Mouse (Mus musculus): ENCODE data around the gene Mybpc2.

Gene Mybpc2

DNA sequence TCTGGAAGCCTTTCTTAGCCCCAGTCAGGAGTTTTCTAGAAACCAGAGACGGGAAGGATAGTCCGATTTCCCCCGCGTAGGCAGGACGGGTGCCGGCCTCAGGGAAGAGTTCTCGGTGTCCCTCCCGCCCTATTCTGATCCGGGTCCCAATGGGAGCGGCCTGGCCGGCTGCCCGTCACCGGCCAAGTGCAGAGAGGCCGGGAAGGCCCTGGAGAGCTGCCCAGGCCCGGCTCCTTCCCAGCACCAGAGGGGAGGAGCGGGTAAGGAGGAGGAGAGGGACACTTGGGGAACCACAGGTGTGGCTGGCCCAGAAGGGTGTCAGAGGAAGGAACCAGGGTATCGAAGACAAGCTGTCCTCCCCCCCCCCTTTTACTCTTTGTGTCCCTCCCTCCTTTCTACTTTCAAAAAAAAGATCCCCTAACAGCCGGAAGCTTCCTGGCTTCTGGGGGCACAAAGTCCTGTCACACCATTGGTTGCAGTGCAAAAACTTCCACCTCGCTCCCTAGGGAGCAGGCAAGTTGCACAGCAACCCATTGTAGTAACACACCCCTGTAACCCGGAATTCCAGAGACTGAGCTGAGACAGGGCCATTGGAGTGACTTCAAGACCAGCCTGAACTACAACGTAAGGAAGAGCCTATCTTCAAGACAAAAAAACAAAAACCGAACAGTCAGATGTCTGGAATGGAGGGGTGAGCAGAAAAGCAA lies 823 bp upstream of the Mybpc2 start:
- peak; percentile 29 for DNase-seq (ENCODE audit: extremely low spot score)

DNA sequence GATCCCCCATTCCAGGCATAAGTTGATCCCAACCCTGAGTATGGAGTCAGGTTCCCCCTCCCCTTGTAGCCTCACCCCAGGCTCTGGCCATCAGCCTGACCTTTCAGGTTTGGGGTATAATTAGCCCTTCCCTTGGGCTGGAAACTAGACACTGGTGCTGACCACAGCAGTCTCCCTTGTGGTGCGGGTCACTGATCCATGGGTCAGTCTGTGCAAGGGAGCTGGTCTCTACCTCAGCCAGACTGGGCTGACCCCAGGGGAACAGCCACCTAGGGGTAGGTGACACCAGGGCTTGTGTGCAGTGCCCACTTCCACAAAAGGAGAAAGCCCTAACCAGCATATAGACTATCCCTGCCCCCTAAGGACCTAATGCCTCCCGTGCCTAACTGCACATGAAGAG lies 1.4 kb downstream of the Mybpc2 start:
- no peak for DNase-seq (ENCODE audit: extremely low spot score)

DNA sequence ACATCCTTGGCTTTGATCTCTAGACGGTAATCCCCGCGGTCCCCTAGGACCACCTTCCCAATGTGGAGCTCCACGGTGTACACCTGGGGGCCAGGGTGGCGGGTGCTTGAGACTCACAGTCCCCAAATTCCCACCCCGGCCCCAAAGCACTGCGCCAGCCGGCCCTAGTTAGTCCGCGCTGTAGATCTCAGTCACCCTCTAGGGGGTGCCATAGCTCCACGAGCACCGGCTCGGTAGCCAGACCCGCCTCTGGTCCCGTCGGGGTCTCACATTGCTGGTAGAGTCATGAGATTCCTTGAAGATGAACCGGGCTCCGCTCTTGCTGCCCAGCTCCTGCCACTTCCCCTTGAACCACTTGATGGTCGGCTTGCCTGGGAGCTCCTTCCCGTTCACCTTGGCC lies 2.7 kb downstream of the Mybpc2 start:
- DNase-seq (ENCODE audit: extremely low spot score): peak; percentile 67

DNA sequence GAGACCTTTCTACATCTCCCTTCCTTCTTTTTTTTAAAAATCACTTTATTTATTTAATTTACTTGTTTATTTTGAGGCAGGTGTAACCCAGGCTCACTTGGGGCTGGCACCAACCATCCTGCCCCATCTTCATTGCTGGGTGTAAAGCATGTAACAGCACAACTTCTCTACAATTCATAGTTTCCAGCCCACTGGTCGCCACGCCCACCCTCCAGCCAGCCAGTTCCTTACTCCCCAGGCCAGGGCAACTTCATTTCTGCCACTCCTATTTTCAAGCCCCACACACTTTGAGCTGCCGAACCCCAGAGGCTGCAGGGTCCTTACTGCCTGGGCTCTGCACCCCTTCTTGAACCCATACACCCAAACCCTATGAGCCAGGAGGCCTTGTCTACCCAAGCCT lies 3.5 kb downstream of the Mybpc2 start:
- no peak for DNase-seq (ENCODE audit: extremely low spot score)

DNA sequence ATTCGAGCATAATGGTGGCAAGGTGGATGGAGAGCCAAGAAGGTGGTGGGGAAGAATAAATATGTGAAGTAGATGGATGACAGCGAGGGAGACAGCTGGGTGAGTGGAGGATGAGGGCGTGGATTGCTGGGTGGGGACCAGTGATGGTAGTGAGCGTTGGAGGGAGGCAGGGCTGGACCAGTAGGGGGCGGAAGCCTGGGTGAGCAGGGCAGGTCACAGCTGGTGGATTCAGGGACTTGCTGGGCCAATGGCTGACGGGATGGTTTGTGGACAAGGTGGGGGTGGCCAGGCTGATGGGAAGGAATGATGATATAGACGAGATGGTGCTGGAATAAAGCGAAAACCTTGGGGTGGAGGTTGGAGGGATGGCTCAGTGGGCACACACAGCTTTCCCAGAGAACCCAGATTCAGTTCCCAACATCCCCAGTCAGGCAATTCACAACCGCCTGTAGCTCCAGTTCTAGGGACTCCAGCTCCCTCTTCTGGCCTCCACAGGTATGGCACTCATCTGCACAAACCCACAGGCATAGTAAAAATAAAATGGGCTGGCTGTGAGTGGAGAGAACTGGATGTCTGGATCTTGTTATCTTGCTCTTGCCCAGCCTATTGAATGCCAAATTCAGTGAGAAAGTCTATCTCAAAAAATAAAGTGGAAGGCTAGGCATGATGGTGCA lies 5.1 kb downstream of the Mybpc2 start:
- DNase-seq (ENCODE audit: extremely low spot score): no peak

DNA sequence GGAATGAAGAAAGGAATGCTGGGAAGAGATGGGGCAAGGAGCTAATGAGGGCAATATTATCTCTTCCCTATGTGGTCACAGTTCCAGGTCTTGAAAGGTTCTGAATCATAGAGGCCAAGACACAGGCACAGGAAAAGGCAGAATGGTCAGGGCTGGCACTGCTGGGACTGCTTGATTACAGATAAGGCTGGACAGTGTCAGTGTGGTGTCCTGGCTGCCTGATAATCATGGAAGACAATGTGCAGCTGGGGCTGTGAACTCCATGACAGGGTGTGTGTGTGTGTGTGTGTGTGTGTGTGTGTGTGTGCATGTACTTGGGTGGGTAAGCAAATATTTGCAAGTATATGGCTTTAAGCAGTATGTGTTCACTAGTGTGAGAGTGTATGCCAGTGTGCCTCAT lies 17.0 kb downstream of the Mybpc2 start:
- no peak for DNase-seq (ENCODE audit: extremely low spot score)

DNA sequence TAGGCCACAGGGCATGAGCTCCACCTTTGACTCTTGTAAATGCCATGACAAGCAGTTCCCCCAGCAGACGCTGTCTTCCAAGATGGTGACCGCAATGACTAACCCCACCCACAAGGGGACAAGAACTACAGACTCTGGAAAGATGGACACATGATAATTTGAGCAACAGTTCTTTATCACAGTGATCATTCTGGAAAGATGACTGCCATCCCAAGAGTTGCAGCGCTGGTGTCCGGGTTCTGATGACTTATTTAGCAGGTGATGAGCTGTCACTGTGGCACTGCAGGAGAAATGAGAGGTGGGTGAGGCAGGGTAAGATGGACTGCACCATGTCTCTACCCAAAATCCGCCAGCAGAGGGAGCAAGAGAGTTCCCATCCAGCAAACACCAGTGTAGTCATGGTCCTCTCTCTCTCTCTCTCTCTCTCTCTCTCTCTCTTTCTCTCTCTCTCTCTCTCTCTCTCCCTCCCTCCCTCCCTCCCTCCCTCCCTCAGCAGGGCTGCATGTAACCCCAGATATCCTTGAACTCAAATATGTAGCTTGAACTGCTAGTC lies 22.8 kb downstream of the Mybpc2 start:
- peak; percentile 62 for DNase-seq (ENCODE audit: extremely low spot score)

DNA sequence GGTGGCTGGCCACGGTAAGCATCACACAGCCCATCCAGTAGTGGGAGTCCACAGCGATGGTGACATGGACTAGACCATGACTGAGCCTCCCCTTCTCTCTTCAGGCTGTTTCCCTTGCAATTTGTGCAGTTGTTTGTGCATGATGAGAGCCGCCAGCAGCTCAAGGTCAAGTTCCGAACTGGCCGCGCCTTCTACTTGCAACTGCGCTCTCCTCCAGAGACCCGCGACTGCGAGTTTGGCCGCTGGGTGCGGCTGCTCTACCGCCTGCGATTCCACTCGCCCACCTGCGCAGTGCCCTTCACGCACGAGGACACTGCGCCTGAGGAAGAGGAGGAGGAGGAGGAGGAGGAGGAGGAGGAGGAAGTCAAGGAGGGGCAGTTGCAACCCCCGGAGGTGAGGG lies 24.4 kb downstream of the Mybpc2 start:
- DNase-seq (ENCODE audit: extremely low spot score): no peak

DNA sequence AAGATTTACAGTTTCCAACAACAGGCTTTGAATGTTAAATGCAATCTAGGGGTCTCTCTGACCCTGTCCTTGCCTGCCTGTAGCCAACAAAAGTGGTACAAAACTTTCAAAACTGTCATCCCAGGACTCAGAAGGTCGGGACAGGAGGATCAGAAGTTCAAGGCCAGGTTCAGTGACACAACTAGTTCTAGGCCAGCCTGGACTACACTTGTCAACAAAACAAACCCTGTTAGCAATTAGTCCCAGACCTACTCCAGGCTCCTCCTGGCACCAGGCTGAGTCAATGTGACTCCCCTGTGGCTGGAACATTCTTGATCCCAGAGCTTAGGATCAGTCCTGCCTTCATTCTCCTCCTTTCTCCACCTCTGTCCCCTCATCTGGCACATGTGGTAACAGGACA lies 25.5 kb downstream of the Mybpc2 start:
- no peak for DNase-seq (ENCODE audit: extremely low spot score)

DNA sequence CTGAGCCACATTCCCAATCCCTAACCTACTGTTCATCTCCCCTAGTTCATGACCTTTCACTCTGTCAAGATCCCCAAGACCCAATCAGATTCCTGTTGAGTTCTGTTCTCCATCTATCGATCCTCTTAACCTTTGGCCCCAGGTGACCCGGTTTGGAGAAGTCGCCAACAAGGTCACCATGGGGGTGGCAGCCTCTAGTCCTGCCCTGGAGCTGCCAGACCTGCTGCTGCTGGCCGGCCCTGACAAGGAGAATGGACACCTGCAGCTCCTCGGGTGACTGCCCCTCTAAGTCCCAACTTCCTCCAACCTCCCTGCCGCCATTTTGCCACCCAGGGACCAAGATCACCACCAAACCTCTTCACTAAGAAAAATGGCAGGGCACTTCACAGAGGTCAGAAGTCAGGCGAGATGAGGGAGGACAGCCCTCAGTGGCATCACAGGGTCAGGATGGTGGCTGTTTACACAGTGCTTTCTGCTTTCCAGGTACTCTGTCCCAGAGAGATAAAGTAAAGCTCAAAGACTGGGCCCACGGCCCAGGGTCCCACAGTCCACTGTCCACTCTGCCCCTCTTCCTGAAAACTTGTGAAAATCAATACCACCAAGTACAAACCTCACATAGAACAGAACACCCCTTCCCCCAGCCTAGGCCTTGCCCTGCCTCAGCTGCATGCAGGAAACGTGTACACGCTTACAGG lies 26.9 kb downstream of the Mybpc2 start:
- DNase-seq (ENCODE audit: extremely low spot score): no peak

DNA sequence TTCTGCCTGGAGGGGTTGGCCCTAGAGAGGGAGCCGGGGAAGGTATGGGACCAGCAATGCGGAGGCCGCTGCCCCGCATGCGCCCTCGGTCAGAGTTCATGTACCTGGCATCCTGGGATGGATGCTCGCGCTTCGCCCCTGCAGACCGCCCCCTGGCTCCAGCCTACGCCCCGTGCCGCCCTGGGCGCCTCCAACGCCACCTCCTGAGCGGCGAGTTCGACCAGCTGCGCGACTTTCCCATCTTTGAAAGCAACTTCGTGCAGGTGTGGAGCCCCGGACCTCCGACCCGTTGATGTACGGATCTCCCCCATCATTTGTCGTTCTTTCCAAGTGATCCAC lies 27.7 kb downstream of the Mybpc2 start:
- no peak for DNase-seq (ENCODE audit: extremely low spot score)

DNA sequence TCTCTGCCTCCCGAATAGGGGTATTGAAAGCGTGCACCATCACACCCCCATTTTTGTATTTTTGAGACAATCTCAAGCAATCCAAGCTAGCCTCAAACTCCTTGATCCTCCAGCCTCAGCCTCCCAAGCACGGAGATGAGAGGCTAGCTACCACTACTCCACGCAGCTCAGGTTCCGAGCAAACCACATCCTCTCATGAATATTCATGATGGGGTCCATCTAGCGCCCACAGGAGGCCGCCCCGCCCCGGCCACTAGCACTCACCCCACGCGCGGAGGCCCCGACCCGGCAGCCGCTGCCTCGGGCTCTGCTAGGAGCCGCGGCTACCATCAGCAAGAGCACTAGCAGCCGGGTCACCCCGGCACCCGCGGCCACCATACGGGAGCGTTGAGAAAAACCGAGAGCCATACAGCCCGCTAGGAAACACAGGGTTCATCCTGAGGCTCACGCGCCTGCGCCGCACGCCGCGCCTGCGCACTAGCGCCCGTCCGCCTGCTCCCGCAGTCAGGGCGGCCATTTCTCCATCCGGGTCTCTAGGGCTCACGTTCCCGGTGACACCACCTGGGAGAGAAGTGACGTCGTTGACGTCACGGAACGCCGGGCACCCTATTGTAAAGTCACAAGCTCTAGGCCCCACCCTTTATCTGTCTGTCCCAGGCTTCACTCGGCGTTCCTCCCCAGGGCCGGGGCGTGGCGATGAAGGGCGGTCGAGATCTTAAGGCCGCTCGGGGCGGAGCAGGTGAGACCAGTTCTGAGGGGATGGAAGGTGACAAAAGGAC lies 28.3 kb downstream of the Mybpc2 start, which contains the start of the genes Emc10 and Fam71e1:
TSS of gene Emc10 (minus strand) at position 538 of the 779 bp plus-strand sequence.
TSS of gene Fam71e1 (plus strand) at position 590 of the 779 bp plus-strand sequence.
- DNase-seq (ENCODE audit: extremely low spot score): peak; percentile 99

DNA sequence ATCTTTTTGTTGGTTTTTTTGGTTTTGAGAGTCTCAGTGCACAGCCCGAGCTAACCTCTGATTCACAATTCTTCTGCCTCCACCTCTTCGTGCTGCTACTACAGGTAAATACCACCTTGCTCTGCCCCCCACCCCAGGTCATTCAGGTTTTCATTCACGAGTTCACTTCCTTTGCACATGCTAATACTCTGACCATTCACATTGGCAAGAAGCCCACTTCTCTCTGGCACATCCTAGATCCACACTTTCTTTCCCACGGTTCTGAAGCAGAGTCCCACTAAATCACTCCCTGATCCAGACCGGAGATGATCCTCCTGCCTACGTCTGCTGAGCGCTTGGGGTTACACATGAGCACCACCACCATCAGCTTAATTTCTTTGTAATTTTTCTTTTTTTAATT lies 29.4 kb downstream of the Mybpc2 start:
- no peak for DNase-seq (ENCODE audit: extremely low spot score)

DNA sequence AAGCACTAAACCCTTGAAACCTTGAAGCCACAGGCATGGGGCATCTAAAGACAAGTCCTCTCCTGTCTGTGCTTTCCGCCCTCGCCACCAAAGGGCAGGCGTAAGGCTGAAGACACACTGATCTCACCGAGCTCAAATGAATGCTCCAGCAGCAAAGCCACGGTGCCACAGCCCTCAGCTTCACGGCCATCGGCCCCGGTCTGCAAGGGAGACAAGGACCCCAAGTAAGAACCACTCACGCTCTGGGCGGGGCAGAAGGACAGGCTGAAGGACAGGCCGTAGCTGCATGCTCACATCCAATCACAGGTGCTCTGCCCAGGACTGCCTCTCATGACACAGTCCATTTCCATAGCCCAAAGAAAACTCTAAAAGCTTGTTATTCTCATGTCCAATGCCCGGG lies 29.8 kb downstream of the Mybpc2 start:
- no peak for DNase-seq (ENCODE audit: extremely low spot score)

DNA sequence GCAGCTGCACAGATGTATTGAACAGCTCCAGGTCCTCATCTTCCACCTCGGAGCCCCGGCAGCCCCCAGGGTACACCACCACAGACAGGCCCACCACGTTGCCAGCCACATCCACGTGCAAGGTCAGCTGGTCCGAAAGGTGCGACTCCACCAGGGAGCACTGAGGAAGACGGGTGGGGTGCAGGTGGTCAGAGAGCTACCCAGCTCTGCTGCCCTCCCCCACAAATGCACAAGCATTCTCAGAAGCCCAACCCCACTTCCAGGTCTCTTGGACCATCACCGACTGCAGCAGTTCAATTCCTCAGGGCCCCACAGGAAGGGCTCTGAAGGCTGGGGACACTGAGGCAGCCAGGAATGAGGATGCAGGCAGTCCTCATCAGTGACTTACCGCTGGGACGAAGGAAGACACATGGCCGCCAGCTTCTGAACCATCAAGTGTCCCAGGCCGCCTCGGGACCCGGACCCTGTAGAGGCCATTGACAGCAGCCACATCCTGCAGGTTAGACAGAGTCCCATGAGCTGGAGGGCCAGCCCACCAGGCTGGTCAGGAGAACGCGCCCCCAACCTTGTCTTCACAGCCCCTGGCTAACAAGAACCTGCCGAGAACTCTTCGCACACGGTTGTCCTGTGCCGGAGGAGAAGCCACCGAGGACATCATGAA lies 32.2 kb downstream of the Mybpc2 start:
- no peak for DNase-seq (ENCODE audit: extremely low spot score)

DNA sequence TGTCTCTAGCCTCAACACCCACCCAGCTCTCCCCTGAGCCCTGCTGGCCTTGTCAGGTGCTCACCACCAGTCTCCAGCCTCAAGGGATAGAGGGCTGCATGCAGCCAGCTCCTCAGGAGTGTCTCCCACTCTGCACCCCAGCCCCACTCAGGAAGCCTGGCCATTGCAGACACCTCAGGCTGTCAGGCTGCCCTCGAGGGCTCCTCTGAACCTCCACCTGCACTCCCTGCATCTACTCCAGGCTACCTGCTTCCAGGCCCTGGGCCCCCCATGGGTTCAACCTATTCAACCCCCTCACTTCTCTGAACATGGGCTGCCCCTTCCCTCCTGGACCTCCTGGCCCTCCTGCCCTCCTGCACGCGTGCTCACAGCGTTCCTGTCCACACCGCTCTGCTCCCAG lies 33.1 kb downstream of the Mybpc2 start:
- no peak for DNase-seq (ENCODE audit: extremely low spot score)

DNA sequence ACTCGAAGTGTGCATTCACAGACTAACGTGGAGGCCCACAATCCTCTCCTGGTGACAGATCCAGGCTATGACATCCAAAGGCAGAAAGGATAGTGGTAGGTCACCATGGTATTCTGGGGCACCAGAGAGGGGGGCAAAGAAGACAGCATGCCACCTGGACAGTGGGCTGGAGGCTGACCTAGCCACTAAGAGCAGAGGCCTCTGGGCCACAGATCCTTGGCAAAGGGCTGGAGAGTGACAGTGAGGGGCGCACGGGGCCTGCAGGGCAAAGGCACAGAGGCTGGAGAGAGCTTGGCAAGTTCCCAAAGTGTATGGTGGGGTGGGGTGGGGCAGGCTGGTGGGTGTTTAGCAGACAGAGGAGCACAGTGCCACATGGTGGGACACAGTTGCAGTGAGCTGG lies 34.2 kb downstream of the Mybpc2 start:
- no peak for DNase-seq (ENCODE audit: extremely low spot score)

DNA sequence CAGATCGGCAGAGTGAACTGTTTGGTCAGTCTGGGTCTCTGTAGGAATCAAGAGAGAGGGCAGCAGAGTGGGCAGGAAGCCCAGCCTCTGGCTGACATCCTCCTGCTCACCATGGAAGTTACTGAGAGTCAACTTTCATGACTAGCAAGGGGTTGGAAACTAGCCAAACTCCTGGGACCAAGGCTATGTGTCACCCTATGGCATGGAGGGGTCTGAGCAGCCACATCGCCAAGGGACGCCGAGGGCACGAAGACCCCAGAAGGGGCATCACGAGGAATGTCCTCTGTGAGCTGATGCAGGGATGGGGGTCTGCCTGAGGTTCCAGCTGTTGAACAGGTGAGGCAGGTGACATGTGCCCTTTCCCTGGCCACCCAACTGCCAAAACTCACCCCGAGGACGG lies 35.9 kb downstream of the Mybpc2 start:
- DNase-seq (ENCODE audit: extremely low spot score): no peak

DNA sequence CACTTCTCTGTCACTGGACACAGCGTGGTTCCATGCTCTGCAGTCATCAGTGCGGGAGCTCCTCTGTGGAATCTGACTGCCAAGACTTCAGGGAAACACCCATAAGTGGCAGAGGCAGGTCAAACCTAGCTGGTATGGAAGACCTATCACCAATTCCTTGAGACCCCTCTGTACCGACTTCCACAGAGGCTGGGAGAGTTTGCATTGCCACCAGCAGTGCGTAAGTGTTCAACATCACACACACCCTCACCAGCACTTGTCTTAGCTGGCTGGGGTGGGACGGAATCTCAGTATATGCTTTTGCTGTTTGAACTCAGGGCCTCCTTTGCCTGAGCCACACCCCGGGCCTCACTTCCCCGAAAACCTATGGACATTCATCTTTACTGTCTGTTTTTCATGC lies 36.5 kb downstream of the Mybpc2 start:
- no peak for DNase-seq (ENCODE audit: extremely low spot score)

DNA sequence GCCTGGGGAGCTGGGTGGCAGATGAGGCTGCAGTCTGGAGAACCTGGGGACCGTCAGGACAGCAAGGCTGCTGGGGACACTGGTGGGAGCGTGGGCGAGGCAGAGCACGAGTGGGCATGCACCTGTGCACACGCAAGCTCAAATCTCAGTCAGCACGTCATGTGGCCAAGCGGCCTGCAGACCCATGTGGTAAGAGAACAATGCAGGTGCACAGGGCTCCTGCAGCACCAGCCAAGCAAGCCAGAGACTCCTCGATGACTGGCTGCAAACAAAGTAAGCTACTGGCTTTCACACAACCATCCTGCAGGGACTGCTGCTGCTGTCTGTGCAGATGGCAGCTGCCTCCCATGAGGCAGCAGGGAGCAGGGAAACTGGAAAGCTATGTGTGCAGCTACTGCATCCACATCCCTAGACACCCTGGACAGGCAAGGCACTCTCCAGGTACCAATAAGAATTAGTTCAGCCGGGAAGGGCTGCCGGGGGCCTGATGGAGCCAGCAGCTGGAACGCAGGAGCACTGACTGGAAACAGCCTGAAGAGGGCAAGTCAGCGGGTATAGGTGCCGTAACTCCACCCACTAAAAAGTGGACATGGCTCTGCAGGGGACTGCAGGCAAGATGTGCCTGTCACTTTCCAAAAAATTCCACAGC lies 37.4 kb downstream of the Mybpc2 start:
- no peak for DNase-seq (ENCODE audit: extremely low spot score)
